Mouse (Mus musculus): ENCODE measurements around the gene Asb7. TPM values are rescaled to one million over a fixed set of nuclear protein-coding genes. Genes with fewer than 3 reads are reported as not detected.

The Asb7 gene
- total RNA-seq, 2 experiments from 2014 or later, result 7.5 to 8.5 TPM

- no peak for TF ChIP-seq CTCF (IDR thresholded peaks at IDR 0.05)
- no peak overlapping the region for H3K27ac ChIP-seq
- DNase-seq, result no peak
- intact Hi-C loops (cut with DNase I), result no loop called here
- H3K4me3 ChIP-seq, result no peak overlapping the region
These were observed 40.2 kb downstream of the Asb7 start for GRCm38 (mm10) chr7:66649181-66649580.

- no peak for TF ChIP-seq CTCF (IDR thresholded peaks at IDR 0.05)
- no peak for DNase-seq
- intact Hi-C loops (cut with DNase I), result no loop called here
- Histone ChIP-seq H3K27ac (no peak overlapping the region), H3K4me3 (no peak overlapping the region)
These were observed 43.7 kb downstream of the Asb7 start for GRCm38 (mm10) chr7:66645736-66646135.

DNA sequence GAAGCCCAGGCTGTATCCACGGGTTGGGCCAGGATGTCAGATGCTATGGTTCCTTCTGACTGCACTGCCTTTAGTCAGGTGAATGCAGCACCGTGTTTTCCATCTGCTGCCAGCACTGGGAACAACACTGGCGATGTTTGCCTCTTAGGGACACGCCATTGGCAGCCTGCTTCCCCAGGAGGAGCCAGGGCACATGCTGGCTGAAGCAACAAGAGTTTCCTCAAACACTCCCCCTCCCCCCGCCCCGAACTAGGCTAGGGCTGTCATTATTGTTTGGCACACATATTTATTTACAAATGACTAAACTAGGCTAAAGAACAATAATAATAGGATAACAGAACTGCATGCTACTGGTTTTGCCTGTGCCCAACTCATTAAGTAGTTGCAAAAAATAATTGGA, 56.0 kb downstream of the Asb7 start:
- intact Hi-C loops (cut with DNase I), result no loop called here
- Histone ChIP-seq H3K4me3 (no peak overlapping the region), H3K27ac (no peak overlapping the region)
- no peak for DNase-seq
- TF ChIP-seq CTCF (IDR thresholded peaks at IDR 0.05), result no peak

DNA sequence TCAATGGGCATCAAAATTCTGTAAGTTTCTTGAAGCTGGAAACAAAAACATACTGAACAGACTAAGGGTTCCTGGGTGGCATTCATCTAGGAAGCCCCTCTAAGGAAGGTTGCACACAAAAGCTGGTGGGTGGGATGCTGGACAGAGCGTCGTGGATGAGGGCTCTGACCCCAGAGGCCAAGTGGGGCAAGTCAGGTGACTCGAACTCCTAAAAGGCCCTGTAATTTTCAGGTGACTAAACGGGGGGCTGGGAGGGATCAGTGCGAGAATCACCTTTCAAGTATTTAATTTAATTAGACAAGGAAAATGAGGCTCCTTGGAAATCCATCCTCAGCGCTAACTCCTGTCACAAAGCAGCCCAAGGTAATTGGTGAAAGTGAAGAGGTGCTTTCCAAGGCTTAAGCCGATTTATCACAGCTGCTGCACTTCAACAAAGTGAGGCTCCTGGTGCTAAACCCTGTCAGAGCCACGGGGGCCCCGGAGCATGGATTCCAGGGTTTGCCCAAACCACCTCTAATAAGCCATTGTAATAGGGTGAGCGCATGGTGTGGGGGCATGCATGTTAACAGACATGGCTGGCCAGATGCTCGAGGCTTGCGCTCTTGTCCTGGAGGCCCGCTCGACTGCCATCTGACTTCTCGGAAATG, 59.1 kb downstream of the Asb7 start:
- DNase-seq, result no peak

GRCm38 (mm10) chr7:66629419-66629818, 60.0 kb downstream of the Asb7 start:
- no peak overlapping the region for H3K4me3 ChIP-seq
- intact Hi-C loops (cut with DNase I), result no loop called here
- H3K27ac ChIP-seq, result no peak overlapping the region
- DNase-seq, result no peak
- no peak for TF ChIP-seq CTCF (IDR thresholded peaks at IDR 0.05)

More for the DNA sequence above, 59.1 kb downstream of the Asb7 start:
- intact Hi-C loops (cut with DNase I), result no loop called here
- no peak overlapping the region for H3K4me3 ChIP-seq
- no peak overlapping the region for H3K27ac ChIP-seq
- no peak for TF ChIP-seq CTCF (IDR thresholded peaks at IDR 0.05)

DNA sequence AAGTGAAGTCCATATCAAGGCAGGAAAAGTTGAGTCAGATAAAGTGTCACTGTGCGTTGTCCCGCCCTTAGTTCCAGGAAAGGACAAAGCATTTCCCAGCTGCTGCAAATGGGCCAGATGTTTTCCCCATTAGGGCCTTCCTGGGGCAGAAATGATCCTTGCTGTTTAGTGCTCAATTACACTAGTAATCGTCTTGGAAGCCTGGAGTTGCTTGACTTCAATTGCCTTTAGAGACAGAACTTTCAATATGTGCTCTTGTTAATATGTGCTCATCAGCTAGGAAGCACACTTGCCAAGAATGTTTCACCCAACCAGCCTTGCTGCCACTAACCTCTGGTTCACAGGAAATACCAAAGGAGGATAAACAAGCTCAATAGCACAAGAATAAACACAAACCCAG, 66.0 kb downstream of the Asb7 start:
- H3K4me3 ChIP-seq, result no peak overlapping the region
- DNase-seq, result peak; percentile 30
- peak overlapping the region; percentile 40; the same call in 1 of the 2 replicates for H3K27ac ChIP-seq
- intact Hi-C loops (cut with DNase I), result no loop called here
- TF ChIP-seq CTCF (IDR thresholded peaks at IDR 0.05), result no peak

GRCm38 (mm10) chr7:66601846-66602245, 87.5 kb downstream of the Asb7 start:
- no peak for DNase-seq
- Histone ChIP-seq H3K27ac (no peak overlapping the region), H3K4me3 (no peak overlapping the region)
- TF ChIP-seq CTCF (IDR thresholded peaks at IDR 0.05), result no peak
- intact Hi-C loops (cut with DNase I), result no loop called here

- no peak for DNase-seq
- no peak overlapping the region for H3K27ac ChIP-seq
- TF ChIP-seq CTCF (IDR thresholded peaks at IDR 0.05), result no peak
- H3K4me3 ChIP-seq, result no peak overlapping the region
- intact Hi-C loops (cut with DNase I), result no loop called here
These were observed 88.5 kb downstream of the Asb7 start for GRCm38 (mm10) chr7:66600622-66601610.

DNA sequence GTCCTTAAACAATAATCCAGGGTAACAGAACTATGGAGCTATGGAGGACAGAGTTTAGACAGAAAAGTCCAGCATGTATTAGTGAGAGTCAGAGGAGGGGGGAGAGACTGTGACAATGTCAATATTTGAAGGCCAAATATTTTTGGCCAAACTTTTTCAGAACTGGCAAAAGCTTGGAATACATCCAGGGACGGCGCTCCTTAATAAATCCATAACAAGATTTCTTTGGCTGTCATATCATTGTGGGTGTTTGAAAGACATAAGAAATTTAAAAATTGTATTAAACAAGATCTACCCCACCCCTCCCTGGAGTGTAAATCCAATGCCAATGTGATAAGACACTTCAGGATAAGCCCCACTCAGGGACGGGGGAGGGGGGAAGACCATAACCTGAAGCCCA, 89.3 kb downstream of the Asb7 start:
- no peak for DNase-seq
- intact Hi-C loops (cut with DNase I), result no loop called here
- Histone ChIP-seq H3K4me3 (no peak overlapping the region), H3K27ac (no peak overlapping the region)
- no peak for TF ChIP-seq CTCF (IDR thresholded peaks at IDR 0.05)

GRCm38 (mm10) chr7:66597900-66598299, 91.5 kb downstream of the Asb7 start:
- no peak for TF ChIP-seq CTCF (IDR thresholded peaks at IDR 0.05)
- DNase-seq, result no peak
- intact Hi-C loops (cut with DNase I), result no loop called here
- Histone ChIP-seq H3K4me3 (no peak overlapping the region), H3K27ac (no peak overlapping the region)

Other genes with a start within 250 kb of the Asb7 start
- gene Lins1, start 293 bp upstream of the Asb7 start, total RNA-seq (2021), result 1 to 10 TPM; 4.4 to 5.8 TPM
- gene Cers3, start 53.9 kb upstream of the Asb7 start, total RNA-seq (2021), result not detected
- gene Adamts17, start 150.1 kb upstream of the Asb7 start, total RNA-seq (2021), result under 1 TPM; 0.15 to 0.47 TPM